In the genomic region with DNA sequence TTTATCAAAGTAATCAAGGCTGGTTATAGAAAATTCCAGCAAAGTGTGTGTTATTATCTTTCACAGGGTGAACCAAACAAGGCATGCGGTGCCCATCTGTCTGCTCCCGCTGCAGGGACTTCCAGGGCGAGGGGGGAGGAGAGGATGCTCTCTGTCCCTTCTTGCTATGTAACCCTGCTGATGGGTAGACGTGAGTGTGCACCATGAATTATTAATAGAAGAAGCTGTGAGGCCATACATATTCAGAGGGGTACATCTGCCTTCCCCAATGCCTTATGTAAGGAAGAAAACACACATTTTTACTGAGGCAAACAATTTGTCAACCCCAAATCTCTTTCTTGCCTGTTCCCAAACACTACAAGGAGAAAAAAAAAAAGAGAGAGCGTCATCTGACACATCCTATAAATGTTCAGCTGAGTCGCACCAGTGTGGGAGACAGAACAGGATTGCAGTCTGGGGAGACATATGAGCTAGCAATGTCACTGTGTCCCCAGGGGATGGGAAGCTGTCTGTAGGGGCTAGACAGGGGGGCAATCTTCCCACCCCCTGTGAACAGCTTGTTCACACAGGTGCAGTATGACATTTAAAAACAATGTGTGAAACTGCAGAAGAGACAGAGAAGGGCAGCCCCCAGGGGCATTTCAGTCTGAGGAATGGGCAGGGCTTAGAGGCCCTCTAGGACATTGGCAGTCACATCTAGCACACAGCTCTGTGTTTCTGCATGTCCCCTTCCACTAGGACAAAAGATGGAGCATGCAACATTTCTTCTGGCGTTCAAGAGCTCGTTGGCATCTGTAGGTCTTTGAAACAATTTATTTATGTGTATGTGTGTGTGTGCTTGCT, we compare ENCODE assay signal across 10 mouse cellular contexts. TPM values are rescaled to one million over a fixed set of nuclear protein-coding genes. Genes with fewer than 3 reads are reported as not detected.
DNase-seq lines count a peak whose midpoint lies in the region; ATAC-seq lines count a peak whose summit lies in the region.
"Had no signal": no experiment of that assay in that cellular context is flagged by ENCODE, and none has a peak within 500 bp of the region (broad histone marks: within the 10 kb centered on the region; RNA-seq: fewer than 3 reads in every experiment).

No protein-coding gene starts in this region.

- H3K36me3 ChIP-seq in forebrain, embryonic 14.5 days (ENCODE audit: control insufficient read depth, insufficient read depth, low read length) = no peaks in the 10 kb centered on the region
- no peaks in the 10 kb centered on the region for H3K36me3 ChIP-seq in neural tube, embryonic 12.5 days
- no peaks in the 10 kb centered on the region for H3K36me3 ChIP-seq in intestine, embryonic 15.5 days

- DNase-seq in cerebellum, adult 18-20 months = peak; percentile 38 to 43
- DNase-seq in forebrain, embryonic 14.5 days (ENCODE audit: low spot score) = peak; percentile 73
- DNase-seq in layer of hippocampus, adult 9-11 months = peak; percentile 68
- DNase-seq in gastrocnemius, postnatal 10 days = no peak
- no peak for DNase-seq in lung, postnatal 10 days
- no peak for DNase-seq in gastrocnemius, postnatal 4 days (ENCODE audit: low spot score in 2 of 2)

- H3K27ac ChIP-seq in forebrain, embryonic 14.5 days (ENCODE audit: low read depth, low read length) = peak overlapping the region; percentile 49
- no peak overlapping the region for H3K27ac ChIP-seq in neural tube, embryonic 12.5 days
- no peak overlapping the region for H3K27ac ChIP-seq in intestine, embryonic 15.5 days

- no peaks in the 10 kb centered on the region for H3K27me3 ChIP-seq in forebrain, embryonic 14.5 days (replicated peaks; ENCODE audit: control insufficient read depth, insufficient read depth, low read length)
- H3K27me3 ChIP-seq in neural tube, embryonic 12.5 days (replicated peaks) = no peaks in the 10 kb centered on the region
- no peaks in the 10 kb centered on the region for H3K27me3 ChIP-seq in intestine, embryonic 15.5 days (replicated peaks)

- WGBS in forebrain, embryonic 14.5 days = 55% methylated on average over 8 of the region's 8 CpGs
- WGBS in neural tube, embryonic 12.5 days = 46% methylated on average over 8 of the region's 8 CpGs
- WGBS in intestine, embryonic 15.5 days = 63% methylated on average over 8 of the region's 8 CpGs

- no peak overlapping the region for H3K4me2 ChIP-seq in forebrain, embryonic 14.5 days (ENCODE audit: low read length)
- no peak overlapping the region for H3K4me2 ChIP-seq in neural tube, embryonic 12.5 days (replicated peaks)
- H3K4me2 ChIP-seq in intestine, embryonic 15.5 days (replicated peaks) = no peak overlapping the region

- H3K4me1 ChIP-seq in forebrain, embryonic 14.5 days (ENCODE audit: control insufficient read depth, insufficient read depth, low read length) = peaks cover 5% of the 10 kb centered on the region; the same call in 1 of the 2 replicates
- no peaks in the 10 kb centered on the region; the same call in 1 of the 2 replicates for H3K4me1 ChIP-seq in neural tube, embryonic 12.5 days
- H3K4me1 ChIP-seq in intestine, embryonic 15.5 days (replicated peaks) = no peaks in the 10 kb centered on the region

- no peaks in the 10 kb centered on the region for H3K9me3 ChIP-seq in forebrain, embryonic 14.5 days (replicated peaks; ENCODE audit: control insufficient read depth, low read length)
- no peaks in the 10 kb centered on the region for H3K9me3 ChIP-seq in neural tube, embryonic 12.5 days
- H3K9me3 ChIP-seq in intestine, embryonic 15.5 days = no peaks in the 10 kb centered on the region

- no peak overlapping the region for H3K9ac ChIP-seq in forebrain, embryonic 14.5 days (ENCODE audit: low read length)
- H3K9ac ChIP-seq in neural tube, embryonic 12.5 days = no peak overlapping the region
- no peak overlapping the region for H3K9ac ChIP-seq in intestine, embryonic 15.5 days

- peak; percentile 92 for ATAC-seq in forebrain, embryonic 14.5 days
- ATAC-seq in neural tube, embryonic 12.5 days (ENCODE audit: low FRiP score, low read depth) = peak; percentile 93
- ATAC-seq in intestine, embryonic 15.5 days = no peak

- H3K4me3 ChIP-seq in forebrain, embryonic 14.5 days (ENCODE audit: low read depth, low read length) = no peak overlapping the region
- no peak overlapping the region for H3K4me3 ChIP-seq in neural tube, embryonic 12.5 days
- no peak overlapping the region for H3K4me3 ChIP-seq in intestine, embryonic 15.5 days (replicated peaks)

RNA-seq across cellular contexts. Expression of a gene that starts 31.5 kb away (rescaled TPM):
- polyA plus RNA-seq in forebrain, embryonic 14.5 days (2014; fragmentation: Nextera tagmentation; extraction: Ambion mirVana) = 0.71 and 0.77 TPM in 2 replicates
- 0.20 and 0.26 TPM in 2 replicates for polyA plus RNA-seq in neural tube, embryonic 12.5 days (2016; fragmentation: Nextera tagmentation; extraction: Ambion mirVana)
- total RNA-seq in gastrocnemius, postnatal 10 days (2021) = under 1 TPM in 1 of 2 experiments, not detected in 1; 0.05 TPM
- polyA plus RNA-seq in intestine, embryonic 15.5 days (2015; fragmentation: Nextera tagmentation; extraction: Ambion mirVana) = 0.03 TPM in 1 of 2 replicates, not detected in the other
- total RNA-seq in gastrocnemius, postnatal 4 days (2021) = not detected
- total RNA-seq: heart, adult 8-10 months had no signal
- polyA plus RNA-seq: limb, embryonic 14.5 days had no signal

Comparison
In these comparisons a context has a peak if more than half of its experiments do, and no peak if none do; other contexts are left out.
1. DNase-seq: peak in cerebellum, adult 18-20 months (2 of 2), forebrain, embryonic 14.5 days (single experiment) and layer of hippocampus, adult 9-11 months (single experiment); none in gastrocnemius, postnatal 10 days (single experiment), lung, postnatal 10 days (single experiment) and gastrocnemius, postnatal 4 days (0 of 2).